Mouse (Mus musculus) lung, adult 2 months (tissue): ENCODE data around the gene Olfr1209. TPM values are rescaled to one million over a fixed set of nuclear protein-coding genes. Genes with fewer than 3 reads are reported as not detected.

ENCODE experiments used
- DNase-seq: peaks from one replicate; pipeline ENCODE4 v3.0.0; 2022
- H3K4me1 ChIP-seq: fragments of 200-500 bp; 2 replicates; pipeline ENCODE4 v1.6.1; 2011; ENCODE audit warnings: low read length; ENCODE audit not compliant: control insufficient read depth, insufficient read depth
- H3K4me3 ChIP-seq: fragments of 200-500 bp; replicated peaks from 2 replicates; pipeline ENCODE3; 2011; ENCODE audit warnings: low read depth, mild to moderate bottlenecking, control low read depth, low read length; ENCODE audit errors: extremely low read depth
- CTCF ChIP-seq: fragments of 200-500 bp; IDR thresholded peaks from 2 replicates; pipeline ENCODE4 v1.5.1; 2011; ENCODE audit warnings: mild to moderate bottlenecking, low read length, control low read depth; ENCODE audit not compliant: insufficient read depth
- POLR2A ChIP-seq: fragments of 200-500 bp; IDR thresholded peaks from 2 replicates; pipeline ENCODE4 v1.6.1; 2011; ENCODE audit warnings: low read depth, mild to moderate bottlenecking, control low read depth, low read length, borderline replicate concordance; ENCODE audit errors: extremely low read depth
- WGBS: fragments of 180-500 bp; shearing (Covaris S2); methylation state at CpG from one replicate; pipeline ENCODE4 v1.1.7; 2018; 5-methylcytosine and 5-hydroxymethylcytosine counted together
- polyA plus RNA-seq: library from polyadenylated mRNA; depleted of rRNA; stranded (reverse); fragments of >200 nt; gene quantifications from 2 replicates; pipeline ENCODE4 v1.2.3, GENCODE M21; 2012; rRNA removed

The Olfr1209 gene
- polyA plus RNA-seq, result not detected in 2 replicates

DNA sequence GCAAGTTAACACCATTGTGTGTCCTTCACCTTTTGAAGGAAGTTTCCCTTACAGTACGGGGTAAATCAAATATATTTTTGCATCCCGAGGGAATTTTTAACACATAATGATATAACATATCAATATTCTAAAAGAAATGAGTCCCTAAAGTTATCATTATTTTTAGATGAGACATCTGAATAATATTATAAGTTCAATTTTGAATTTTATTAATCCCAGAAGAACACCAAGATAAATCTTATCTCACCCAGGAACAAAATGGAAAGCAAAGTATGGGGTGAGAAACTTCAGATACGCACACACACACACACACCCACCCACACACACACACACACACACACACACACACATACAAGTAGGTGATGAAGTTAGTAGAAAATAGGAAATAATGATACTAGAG, at the start of gene Olfr1209:
TSS of gene Olfr1209 (minus strand) at position 101 of the 400 bp plus-strand sequence.
- TF ChIP-seq CTCF, result no peak
- no peak for TF ChIP-seq POLR2A
- WGBS, result 86% methylated on average over 3 of the region's 3 CpGs
- no peaks in the 10 kb centered on the region for H3K4me1 ChIP-seq
- H3K4me3 ChIP-seq, result no peak within 1 kb of the TSS
- DNase-seq, result no peak

DNA sequence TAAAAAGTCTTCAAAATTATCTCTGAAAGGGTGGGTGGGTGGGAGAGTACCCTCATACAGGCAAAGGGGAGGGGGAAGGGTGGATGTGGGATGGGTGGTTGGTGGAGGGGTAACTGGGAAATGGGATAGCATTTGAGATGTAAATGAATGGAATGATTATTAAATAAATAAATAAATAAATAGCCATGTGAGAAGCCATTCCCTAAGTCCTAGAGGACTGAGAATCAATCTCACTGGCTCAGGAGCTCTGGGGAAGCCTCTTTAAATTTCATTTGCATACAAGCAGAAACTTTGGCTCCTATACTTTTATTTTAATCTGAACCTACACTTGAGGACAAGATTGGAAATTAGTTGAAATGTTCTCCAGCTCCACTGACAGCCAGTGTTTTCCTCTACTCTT, 38.7 kb upstream of the Olfr1209 start, which contains the start of gene Olfr1212:
TSS of gene Olfr1212 (plus strand) at position 301 of the 400 bp plus-strand sequence.
- H3K4me3 ChIP-seq, result no peak within 1 kb of the TSS
- TF ChIP-seq CTCF (no peak), POLR2A (no peak)
- no peaks in the 10 kb centered on the region for H3K4me1 ChIP-seq
- no peak for DNase-seq

DNA sequence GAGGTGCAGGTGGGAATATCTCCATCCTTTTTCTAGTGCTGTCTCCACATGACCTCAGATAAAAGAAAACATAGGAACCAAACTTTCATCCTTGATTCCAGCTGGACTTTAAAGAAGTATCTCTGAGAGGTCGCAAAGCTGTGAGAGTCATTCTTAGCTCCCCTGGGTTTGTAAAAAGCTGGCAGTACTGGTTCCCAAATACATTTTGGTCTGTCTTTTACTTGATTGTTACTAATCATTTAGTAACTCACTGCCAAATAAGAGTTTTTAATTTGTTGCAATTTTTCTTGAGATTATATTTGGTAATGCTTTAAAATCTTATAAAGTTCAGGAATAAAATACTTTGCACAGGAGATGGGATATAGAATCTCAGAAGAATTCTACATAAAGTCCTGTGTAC, 23.1 kb upstream of the Olfr1209 start, which contains the start of gene Olfr1211:
TSS of gene Olfr1211 (minus strand) at position 101 of the 400 bp plus-strand sequence.
- no peak within 1 kb of the TSS for H3K4me3 ChIP-seq
- no peak for DNase-seq
- H3K4me1 ChIP-seq, result no peaks in the 10 kb centered on the region
- TF ChIP-seq POLR2A (no peak), CTCF (no peak)
- 83% methylated on average over 1 of the region's 1 CpGs for WGBS

DNA sequence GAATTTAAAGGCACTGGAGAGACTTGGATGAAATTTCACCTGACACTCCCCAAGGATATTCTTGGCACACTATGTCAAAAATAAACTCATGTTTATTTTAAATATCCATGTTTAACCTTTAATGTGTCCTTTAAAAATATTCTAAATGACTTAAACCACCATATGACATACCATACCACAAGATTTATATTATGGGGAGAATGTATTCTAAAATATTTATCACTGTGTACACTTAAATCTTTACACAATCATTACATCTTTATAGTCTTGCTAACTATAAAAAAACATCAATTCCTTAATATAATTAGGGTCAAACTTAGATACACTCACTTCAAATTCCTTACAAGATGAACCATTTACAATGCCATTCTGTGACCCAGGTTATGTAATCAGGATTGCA, 12.7 kb downstream of the Olfr1209 start, which contains the start of gene Olfr1208:
TSS of gene Olfr1208 (minus strand) at position 101 of the 400 bp plus-strand sequence.
- no peak within 1 kb of the TSS for H3K4me3 ChIP-seq
- no peak for TF ChIP-seq POLR2A
- no peak for TF ChIP-seq CTCF
- no peaks in the 10 kb centered on the region for H3K4me1 ChIP-seq
- DNase-seq, result no peak

DNA sequence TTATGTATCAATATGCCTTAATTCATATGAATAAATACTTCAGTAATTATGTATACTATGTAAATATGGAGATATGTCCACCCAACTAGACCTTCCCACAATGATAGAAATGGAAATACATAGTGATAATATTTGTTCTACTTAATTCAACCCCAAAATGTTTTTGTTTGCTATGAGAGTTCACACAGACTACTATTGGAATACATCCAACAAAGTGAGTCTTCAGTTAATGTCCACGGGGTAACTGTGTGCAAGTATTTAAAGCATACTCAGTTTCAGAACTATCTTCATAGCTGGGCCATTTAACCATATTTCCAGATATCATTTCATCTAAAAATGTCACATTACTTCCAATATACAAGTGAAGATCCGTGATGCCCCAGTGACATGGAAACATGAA, 52.0 kb downstream of the Olfr1209 start, which contains the start of gene Olfr1206:
TSS of gene Olfr1206 (plus strand) at position 301 of the 400 bp plus-strand sequence.
- Histone ChIP-seq H3K4me1 (no peaks in the 10 kb centered on the region), H3K4me3 (no peak within 1 kb of the TSS)
- WGBS, result 74% methylated on average over 2 of the region's 2 CpGs
- TF ChIP-seq CTCF, result no peak
- no peak for TF ChIP-seq POLR2A
- no peak for DNase-seq

Other genes starting within 250 kb of the Olfr1209 start
- not detected in 2 replicates for gene Olfr1193, start 239.5 kb downstream of the Olfr1209 start, polyA plus RNA-seq
- not detected in 2 replicates for gene Olfr1195, start 226.0 kb downstream of the Olfr1209 start, polyA plus RNA-seq
- gene Olfr1196, start 210.6 kb downstream of the Olfr1209 start, polyA plus RNA-seq, result not detected in 2 replicates
- gene Olfr1197, start 182.8 kb downstream of the Olfr1209 start, polyA plus RNA-seq, result not detected in 2 replicates
- gene Olfr1198, start 163.8 kb downstream of the Olfr1209 start, polyA plus RNA-seq, result not detected in 2 replicates
- gene Olfr1199, start 154.7 kb downstream of the Olfr1209 start, polyA plus RNA-seq, result not detected in 2 replicates
- gene Olfr1200, start 144.7 kb downstream of the Olfr1209 start, polyA plus RNA-seq, result not detected in 2 replicates
- not detected in 2 replicates for gene Olfr1201, start 122.1 kb downstream of the Olfr1209 start, polyA plus RNA-seq
- not detected in 2 replicates for gene Olfr1202, start 100.7 kb downstream of the Olfr1209 start, polyA plus RNA-seq
- not detected in 2 replicates for gene Olfr1205, start 85.4 kb downstream of the Olfr1209 start, polyA plus RNA-seq
- not detected in 2 replicates for gene Olfr1204, start 65.9 kb downstream of the Olfr1209 start, polyA plus RNA-seq
- gene Olfr1206, start 51.9 kb downstream of the Olfr1209 start, polyA plus RNA-seq, result not detected in 2 replicates
- gene Olfr1208, start 12.8 kb downstream of the Olfr1209 start, polyA plus RNA-seq, result not detected in 2 replicates
- gene Olfr1211, start 23.0 kb upstream of the Olfr1209 start, polyA plus RNA-seq, result not detected in 2 replicates
- gene Olfr1212, start 38.8 kb upstream of the Olfr1209 start, polyA plus RNA-seq, result not detected in 2 replicates
- gene Gm13762, start 65.1 kb upstream of the Olfr1209 start, polyA plus RNA-seq, result not detected in 2 replicates
- gene Olfr1214, start 77.5 kb upstream of the Olfr1209 start, polyA plus RNA-seq, result not detected in 2 replicates
- gene Olfr1215, start 91.8 kb upstream of the Olfr1209 start, polyA plus RNA-seq, result not detected in 2 replicates
- gene Olfr1216, start 103.2 kb upstream of the Olfr1209 start, polyA plus RNA-seq, result not detected in 2 replicates
- not detected in 2 replicates for gene Olfr1217, start 116.9 kb upstream of the Olfr1209 start, polyA plus RNA-seq
- not detected in 2 replicates for gene Olfr1218, start 146.0 kb upstream of the Olfr1209 start, polyA plus RNA-seq
- not detected in 2 replicates for gene Olfr1219, start 168.4 kb upstream of the Olfr1209 start, polyA plus RNA-seq
- not detected in 2 replicates for gene Olfr1220, start 191.7 kb upstream of the Olfr1209 start, polyA plus RNA-seq
- not detected in 2 replicates for gene Olfr1221, start 202.1 kb upstream of the Olfr1209 start, polyA plus RNA-seq
- gene Olfr1222, start 217.9 kb upstream of the Olfr1209 start, polyA plus RNA-seq, result not detected in 2 replicates
- not detected in 2 replicates for gene Olfr1223, start 236.4 kb upstream of the Olfr1209 start, polyA plus RNA-seq
- not detected in 2 replicates for gene Olfr1224-ps1, start 248.9 kb upstream of the Olfr1209 start, polyA plus RNA-seq